Mouse (Mus musculus): ENCODE measurements around the gene 4930453N24Rik. TPM values are rescaled to one million over a fixed set of nuclear protein-coding genes. Genes with fewer than 3 reads are reported as not detected.

4930453N24Rik gene
- polyA plus RNA-seq (2017; shearing (Covaris generic)): 43.4 TPM

DNA sequence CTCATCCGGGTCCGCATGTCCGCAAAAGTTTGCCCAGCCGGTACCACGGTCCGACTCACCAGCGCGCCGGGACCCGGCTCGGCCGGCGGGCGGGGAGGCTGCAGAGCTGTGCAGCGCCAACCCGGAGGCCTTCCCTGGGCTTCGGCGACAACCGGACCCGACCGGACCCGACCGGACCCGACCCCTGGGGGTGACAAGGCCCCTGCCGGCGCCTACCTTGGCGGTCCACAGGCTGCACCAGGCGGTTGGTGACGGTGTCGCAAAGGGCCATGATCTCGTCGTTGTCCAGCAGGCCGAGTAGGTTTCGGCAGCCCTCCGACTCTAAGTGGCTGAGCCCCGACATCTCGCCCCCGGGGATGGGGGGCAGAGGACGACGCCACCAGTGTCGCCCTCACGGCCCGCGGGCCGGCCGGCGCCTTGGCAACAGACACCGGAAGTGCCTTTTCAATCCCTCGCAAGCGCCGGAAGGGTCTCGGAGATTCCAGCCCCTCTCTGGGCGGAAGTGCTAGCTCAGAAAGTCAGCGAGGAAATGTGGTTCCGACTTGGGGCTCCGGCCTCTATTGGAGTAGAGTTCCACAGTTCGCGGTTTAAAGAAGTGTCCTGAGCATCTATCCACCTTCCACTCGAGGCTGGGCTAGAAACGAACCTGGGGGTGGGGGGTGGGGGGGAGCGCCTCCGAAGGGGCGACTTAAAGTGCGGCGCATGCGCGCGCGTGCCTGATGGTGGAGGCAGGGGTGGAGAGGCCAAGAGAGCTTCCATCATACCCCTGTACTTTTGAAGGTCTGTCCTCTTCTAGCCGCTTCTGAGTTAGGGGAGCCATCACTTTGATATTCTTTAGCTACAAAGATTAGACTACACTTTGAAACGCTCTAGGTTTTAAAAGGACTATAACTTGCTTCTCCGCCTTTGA lies at the start of gene 4930453N24Rik:
TSS of gene 4930453N24Rik (minus strand) at position 641 of the 910 bp plus-strand sequence.

Other genes starting within 250 kb of the 4930453N24Rik start
- not detected for gene Csnka2ip, start 168.8 kb downstream of the 4930453N24Rik start, polyA plus RNA-seq (2017; shearing (Covaris generic))
- gene Zfp654, start 80.5 kb upstream of the 4930453N24Rik start, polyA plus RNA-seq (2017; shearing (Covaris generic)): 8.8 TPM
- 52.2 TPM for gene Cggbp1, start 80.8 kb upstream of the 4930453N24Rik start, polyA plus RNA-seq (2017; shearing (Covaris generic))

Measured in CD4-positive, CD25-positive, alpha-beta regulatory T cell, adult 9 weeks (primary cell).